Mouse (Mus musculus) C2C12 (cell line): ENCODE results near the gene Slc5a12. TPM values are rescaled to one million over a fixed set of nuclear protein-coding genes. Genes with fewer than 3 reads are reported as not detected.

Experiments used
- H3K27me3 ChIP-seq: one replicate; pipeline ENCODE4 v1.6.1; 2011; ENCODE audit not compliant: control insufficient read depth, insufficient read depth, insufficient read length
- H3K36me3 ChIP-seq: one replicate; pipeline ENCODE4 v1.6.1; 2011; ENCODE audit not compliant: control insufficient read depth, insufficient read depth
- H3K4me3 ChIP-seq: one replicate; pipeline ENCODE4 v1.5.1; 2011; ENCODE audit warnings: mild to moderate bottlenecking, control low read depth; ENCODE audit not compliant: poor library complexity, insufficient read depth, severe bottlenecking
- H3K79me2 ChIP-seq: one replicate; pipeline ENCODE4 v1.6.1; 2011; ENCODE audit not compliant: control insufficient read depth, insufficient read depth
- H3K79me3 ChIP-seq: one replicate; pipeline ENCODE4 v1.6.1; 2011; ENCODE audit warnings: low read depth, control low read depth
- H3ac ChIP-seq: one replicate; pipeline ENCODE3; 2011; ENCODE audit warnings: low read depth; ENCODE audit not compliant: control insufficient read depth, insufficient read length
- CEBPB ChIP-seq: IDR thresholded peaks from one replicate; pipeline ENCODE4 v1.6.1; 2011; ENCODE audit warnings: low read depth, mild to moderate bottlenecking, control low read depth, moderate library complexity
- CTCF ChIP-seq: IDR thresholded peaks from one replicate; pipeline ENCODE4 v1.5.1; 2011; ENCODE audit not compliant: control insufficient read depth, insufficient read depth, insufficient read length
- FOSL1 ChIP-seq: IDR thresholded peaks from one replicate; pipeline ENCODE4 v1.8.0; 2011; ENCODE audit warnings: mild to moderate bottlenecking, low read length; ENCODE audit not compliant: poor library complexity, insufficient read depth, severe bottlenecking
- MAX ChIP-seq: IDR thresholded peaks from one replicate; pipeline ENCODE4 v1.6.1; 2011; ENCODE audit warnings: mild to moderate bottlenecking, control low read depth
- MYOD1 ChIP-seq: IDR thresholded peaks from one replicate; pipeline ENCODE4 v1.6.1; 2011; ENCODE audit warnings: low read depth; ENCODE audit not compliant: control insufficient read depth, insufficient read length
- MYOG ChIP-seq: IDR thresholded peaks from one replicate; pipeline ENCODE4 v1.6.1; 2011; ENCODE audit not compliant: control insufficient read depth, insufficient read length; ENCODE audit errors: extremely low read depth
- USF1 ChIP-seq: IDR thresholded peaks from one replicate; pipeline ENCODE4 v1.6.1; 2011; ENCODE audit warnings: low read depth, mild to moderate bottlenecking, control low read depth, moderate library complexity
- long read RNA-seq, 2 experiments: library from polyadenylated mRNA; unstranded; transcript quantifications; one replicate each; pipeline ENCODE4 v2.0.0; 2019 to 2020
- polyA plus RNA-seq: library from polyadenylated mRNA; unstranded; fragments of >200 nt; fragmentation: generic; extraction: Trizol; gene quantifications from one replicate; pipeline ENCODE4 v1.2.1, GENCODE M21; 2012; ENCODE audit warnings: missing spikeins

Slc5a12 gene
- polyA plus RNA-seq, result not detected
- long read RNA-seq, experiment 1, result 0 reads
- long read RNA-seq, experiment 2, result 0 reads

GRCm38 (mm10) chr2:110596932-110597331 is at the start of gene Slc5a12:
TSS of gene Slc5a12 (plus strand) at chr2:110597298.
- no peaks in the 10 kb centered on the region for H3K36me3 ChIP-seq
- H3K4me3 ChIP-seq, result no peak within 1 kb of the TSS
- H3ac ChIP-seq, result no peak within 1 kb of the TSS
- H3K79me2 ChIP-seq, result no peaks in the 10 kb centered on the region
- H3K27me3 ChIP-seq, result no peaks in the 10 kb centered on the region
- no peaks in the 10 kb centered on the region for H3K79me3 ChIP-seq
- TF ChIP-seq MYOD1, result no peak
- TF ChIP-seq USF1, result no peak
- TF ChIP-seq MAX, result no peak
- no peak for TF ChIP-seq CEBPB
- TF ChIP-seq CTCF, result no peak

- TF ChIP-seq FOSL1 (no peak), CEBPB (no peak), MYOD1 (no peak), CTCF (no peak), USF1 (no peak), MYOG (no peak), MAX (no peak)
- no peaks in the 10 kb centered on the region for H3K79me3 ChIP-seq
- H3K27me3 ChIP-seq, result no peaks in the 10 kb centered on the region
- no peak overlapping the region for H3ac ChIP-seq
- no peak overlapping the region for H3K4me3 ChIP-seq
- no peaks in the 10 kb centered on the region for H3K79me2 ChIP-seq
- H3K36me3 ChIP-seq, result no peaks in the 10 kb centered on the region
Observed at GRCm38 (mm10) chr2:110556098-110556497, 41.0 kb upstream of the Slc5a12 start.

DNA sequence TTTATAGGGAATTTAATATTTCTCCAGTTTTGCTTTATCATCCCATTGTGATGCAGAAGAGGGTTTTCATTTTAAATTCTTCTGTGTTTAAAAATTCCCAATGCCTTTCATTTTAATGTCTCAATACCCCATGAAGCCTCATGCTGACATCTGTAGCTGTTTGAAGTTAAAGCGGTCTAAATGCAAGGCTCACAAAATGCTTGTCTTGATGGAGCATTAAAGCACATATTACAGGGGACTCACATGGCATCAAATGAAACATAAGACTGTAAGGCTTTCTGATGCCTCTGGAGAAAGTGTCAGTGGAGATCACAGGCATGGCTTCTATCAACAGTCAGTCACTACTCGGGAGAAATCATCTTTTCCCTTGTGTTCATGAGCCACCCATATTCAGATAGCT is 34.5 kb upstream of the Slc5a12 start:
- Histone ChIP-seq H3ac (no peak overlapping the region), H3K36me3 (no peaks in the 10 kb centered on the region), H3K4me3 (no peak overlapping the region), H3K79me3 (no peaks in the 10 kb centered on the region), H3K79me2 (no peaks in the 10 kb centered on the region), H3K27me3 (no peaks in the 10 kb centered on the region)
- TF ChIP-seq MAX (no peak), CTCF (no peak), FOSL1 (no peak), MYOG (no peak), CEBPB (no peak)

DNA sequence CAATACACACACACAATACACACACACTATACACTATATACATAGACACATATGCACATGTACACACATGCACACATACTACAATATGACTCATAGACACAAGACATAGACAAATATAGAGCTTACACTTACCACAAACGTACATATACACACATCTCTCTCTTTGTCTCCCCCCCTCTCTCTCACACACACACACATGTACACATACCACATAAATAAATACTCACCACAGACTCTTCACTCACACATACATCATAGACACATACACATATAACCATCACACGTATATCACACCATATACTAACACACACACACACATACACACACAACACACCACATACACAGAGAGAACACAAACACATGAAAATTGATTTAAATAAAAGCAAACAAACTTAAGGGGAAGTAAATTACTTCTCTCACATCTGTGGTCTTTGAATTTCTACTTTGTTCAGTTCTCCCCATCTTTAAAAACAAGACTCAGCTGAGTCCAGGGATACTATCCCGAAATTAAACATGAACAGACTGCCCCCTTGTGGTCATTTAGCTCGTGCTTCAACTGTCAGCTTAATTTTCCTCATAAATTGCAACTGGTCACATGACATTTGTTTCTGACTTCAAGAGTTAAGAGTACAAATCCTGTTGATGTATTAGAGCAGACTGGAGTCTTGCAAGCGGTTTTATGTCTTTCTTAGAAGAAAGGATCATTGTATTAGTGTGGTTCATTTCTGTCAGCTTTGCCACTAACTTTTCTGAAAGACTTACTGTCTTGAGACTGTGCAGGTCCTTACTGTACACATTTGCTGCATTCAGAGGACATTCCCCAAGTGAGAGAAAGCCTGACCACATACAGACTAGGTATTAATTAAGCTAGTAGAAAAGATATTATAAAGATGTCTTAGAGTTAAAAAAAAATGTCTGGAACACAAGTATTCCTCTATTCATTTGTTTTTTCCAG is 32.1 kb upstream of the Slc5a12 start:
- Histone ChIP-seq H3K36me3 (no peaks in the 10 kb centered on the region), H3ac (no peak overlapping the region), H3K79me3 (no peaks in the 10 kb centered on the region), H3K27me3 (no peaks in the 10 kb centered on the region), H3K4me3 (no peak overlapping the region), H3K79me2 (no peaks in the 10 kb centered on the region)
- TF ChIP-seq CTCF (peak; percentile 44), FOSL1 (no peak), MAX (no peak), USF1 (peak; percentile 86), MYOG (no peak), MYOD1 (no peak)

DNA sequence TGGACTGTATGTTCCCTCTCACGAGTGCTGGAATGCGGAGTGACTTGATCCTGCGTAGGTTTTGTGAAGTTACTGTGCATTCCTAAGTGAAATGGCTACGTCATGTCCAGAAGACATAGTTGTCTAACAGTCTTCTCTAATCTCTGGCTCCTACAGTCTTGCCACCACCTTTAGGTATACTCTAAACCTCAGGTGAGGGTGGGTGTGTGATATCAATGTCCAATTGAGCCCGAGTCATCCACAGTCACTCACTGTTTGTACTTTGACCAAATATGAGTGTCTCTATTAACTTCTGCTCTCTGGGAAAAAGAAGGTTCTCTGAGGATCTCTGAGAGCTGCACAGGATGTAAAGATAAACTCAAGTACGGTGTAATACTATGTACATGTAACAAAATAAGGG is 10.4 kb upstream of the Slc5a12 start:
- H3K4me3 ChIP-seq, result no peak overlapping the region
- H3ac ChIP-seq, result no peak overlapping the region
- TF ChIP-seq MYOD1, result no peak
- no peak for TF ChIP-seq USF1
- TF ChIP-seq MAX, result no peak
- no peak for TF ChIP-seq CEBPB
- no peak for TF ChIP-seq MYOG
- no peak for TF ChIP-seq FOSL1
- no peak for TF ChIP-seq CTCF
- H3K36me3 ChIP-seq, result no peaks in the 10 kb centered on the region
- no peaks in the 10 kb centered on the region for H3K27me3 ChIP-seq
- H3K79me3 ChIP-seq, result no peaks in the 10 kb centered on the region
- no peaks in the 10 kb centered on the region for H3K79me2 ChIP-seq

DNA sequence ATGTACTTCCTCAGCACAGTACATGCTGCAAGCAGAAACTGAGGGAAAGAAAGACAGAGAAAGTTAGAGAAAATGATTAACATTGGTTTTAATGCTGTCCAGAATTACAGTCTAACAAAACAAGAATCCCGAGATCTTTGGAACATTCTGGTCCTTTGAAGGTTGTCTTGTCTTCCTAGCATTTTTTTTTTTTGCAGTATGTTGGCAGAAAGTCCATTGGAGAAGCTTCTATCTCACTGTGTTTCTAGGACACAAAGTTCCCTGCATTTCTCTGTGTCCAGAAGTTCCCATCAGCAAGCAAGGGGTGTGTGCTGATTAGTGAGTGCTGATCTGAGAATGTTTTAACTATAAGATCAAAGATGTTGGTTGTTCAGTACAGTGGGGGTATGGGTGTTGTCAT is 7.1 kb upstream of the Slc5a12 start:
- Histone ChIP-seq H3K36me3 (no peaks in the 10 kb centered on the region), H3K79me3 (no peaks in the 10 kb centered on the region), H3ac (no peak overlapping the region), H3K27me3 (no peaks in the 10 kb centered on the region), H3K4me3 (no peak overlapping the region), H3K79me2 (no peaks in the 10 kb centered on the region)
- no peak for TF ChIP-seq MAX
- no peak for TF ChIP-seq FOSL1
- TF ChIP-seq USF1, result no peak
- no peak for TF ChIP-seq MYOD1
- no peak for TF ChIP-seq MYOG
- no peak for TF ChIP-seq CEBPB
- TF ChIP-seq CTCF, result no peak
